Mouse (Mus musculus) gastrocnemius, adult 2 months (tissue): ENCODE measurements around the gene Ldlr. TPM values are rescaled to one million over a fixed set of nuclear protein-coding genes. Genes with fewer than 3 reads are reported as not detected.

ENCODE experiments used
- DNase-seq: peaks from one replicate; pipeline ENCODE4 v3.0.0; 2022
- H3K27ac ChIP-seq: fragments of 200-600 bp; 2 replicates; pipeline ENCODE4 v1.8.1; 2022; ENCODE audit warnings: mild to moderate bottlenecking
- H3K4me3 ChIP-seq: fragments of 200-600 bp; 2 replicates; pipeline ENCODE4 v1.8.1; 2022; ENCODE audit warnings: mild to moderate bottlenecking, moderate library complexity
- CTCF ChIP-seq: fragments of 200-600 bp; IDR thresholded peaks from 2 replicates; pipeline ENCODE4 v1.8.1; 2022; ENCODE audit warnings: antibody characterized with exemption, mild to moderate bottlenecking, moderate library complexity
- intact Hi-C: fragments of 180-260 bp; cut with DNase I; formaldehyde crosslinking; loops from one replicate; pipeline ENCODE4 v1.15.1; 2025
- total RNA-seq, 2 experiments: library from RNA; stranded (reverse); gene quantifications; 2 replicates each; pipeline ENCODE4 v1.2.3; 2021

The Ldlr gene
- total RNA-seq, 2 experiments from 2014 or later = 2.9 to 3.3 TPM

DNA sequence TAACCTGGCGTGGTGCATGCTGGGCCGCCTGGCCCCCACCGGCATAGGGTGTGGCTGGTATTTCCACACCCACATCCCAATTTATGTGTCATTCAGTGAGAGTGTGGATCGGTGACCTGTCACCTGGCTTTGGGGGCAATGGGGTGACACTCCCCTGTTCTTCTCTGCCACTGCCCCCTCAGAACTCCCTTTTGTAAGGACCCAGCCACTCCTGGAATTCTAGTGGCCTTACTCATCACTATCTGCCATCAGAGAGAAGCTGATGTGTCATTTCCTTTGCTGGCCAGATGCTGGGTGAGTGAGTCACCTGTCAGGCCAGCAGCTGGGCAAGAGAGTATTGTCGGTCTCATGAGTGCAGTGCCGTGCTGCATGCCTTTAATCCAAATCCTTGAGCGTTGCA is 6.0 kb downstream of the Ldlr start:
- H3K27ac ChIP-seq = peak overlapping the region; percentile 63
- no peak for TF ChIP-seq CTCF

DNA sequence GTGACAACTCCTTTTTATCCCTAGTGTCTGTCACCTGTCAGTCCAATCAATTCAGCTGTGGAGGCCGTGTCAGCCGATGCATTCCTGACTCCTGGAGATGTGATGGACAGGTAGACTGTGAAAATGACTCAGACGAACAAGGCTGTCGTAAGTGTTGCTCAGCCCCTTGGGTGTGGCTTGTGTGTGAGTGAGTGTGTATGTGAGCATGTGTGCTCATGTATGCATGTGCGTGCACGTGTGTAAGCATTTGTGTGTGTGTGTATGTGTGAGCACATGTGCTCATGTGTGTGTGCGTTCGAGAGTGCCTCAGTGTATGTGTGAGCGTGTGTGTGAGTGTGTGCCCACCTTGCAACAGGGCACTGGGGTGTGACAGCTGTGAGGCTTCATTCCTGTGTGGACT is 9.0 kb downstream of the Ldlr start:
- Histone ChIP-seq H3K4me3 (no peak overlapping the region), H3K27ac (no peak overlapping the region)
- TF ChIP-seq CTCF = no peak
- intact Hi-C loops = no loop called here
- no peak for DNase-seq

More for the DNA sequence above, 6.0 kb downstream of the Ldlr start:
- H3K4me3 ChIP-seq = no peak overlapping the region
- intact Hi-C loops = no loop called here
- no peak for DNase-seq

DNA sequence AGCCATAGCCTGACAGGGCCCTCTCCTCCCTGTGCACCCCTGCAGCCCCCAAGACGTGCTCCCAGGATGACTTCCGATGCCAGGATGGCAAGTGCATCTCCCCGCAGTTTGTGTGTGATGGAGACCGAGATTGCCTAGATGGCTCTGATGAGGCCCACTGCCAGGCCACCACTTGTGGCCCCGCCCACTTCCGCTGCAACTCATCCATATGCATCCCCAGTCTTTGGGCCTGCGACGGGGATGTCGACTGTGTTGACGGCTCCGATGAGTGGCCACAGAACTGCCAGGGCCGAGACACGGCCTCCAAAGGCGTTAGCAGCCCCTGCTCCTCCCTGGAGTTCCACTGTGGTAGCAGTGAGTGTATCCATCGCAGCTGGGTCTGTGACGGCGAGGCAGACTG is 10.2 kb downstream of the Ldlr start:
- no peak for TF ChIP-seq CTCF
- no peak for DNase-seq
- intact Hi-C loops = no loop called here
- Histone ChIP-seq H3K4me3 (no peak overlapping the region), H3K27ac (no peak overlapping the region)

DNA sequence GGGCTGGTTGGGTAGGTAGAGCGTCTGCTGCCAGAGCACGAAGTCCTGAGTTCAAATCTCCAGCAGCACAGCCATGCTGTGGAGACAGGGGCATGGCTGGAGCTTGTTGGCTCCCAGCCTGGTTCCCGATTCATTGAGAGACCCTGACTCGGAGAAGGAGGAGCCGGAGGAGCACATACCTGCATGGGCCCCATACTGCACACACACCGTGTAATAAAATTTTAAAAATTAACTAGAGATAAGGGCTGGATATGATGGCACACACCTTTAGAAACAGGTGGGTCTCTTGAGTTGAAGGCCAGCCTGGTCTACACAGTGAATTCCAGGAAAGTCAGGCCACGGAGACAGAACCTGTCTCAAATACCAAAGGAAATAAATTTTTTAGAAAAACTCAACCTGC is 10.7 kb downstream of the Ldlr start:
- Histone ChIP-seq H3K27ac (no peak overlapping the region), H3K4me3 (no peak overlapping the region)
- no peak for TF ChIP-seq CTCF
- DNase-seq = no peak
- intact Hi-C loops = no loop called here

DNA sequence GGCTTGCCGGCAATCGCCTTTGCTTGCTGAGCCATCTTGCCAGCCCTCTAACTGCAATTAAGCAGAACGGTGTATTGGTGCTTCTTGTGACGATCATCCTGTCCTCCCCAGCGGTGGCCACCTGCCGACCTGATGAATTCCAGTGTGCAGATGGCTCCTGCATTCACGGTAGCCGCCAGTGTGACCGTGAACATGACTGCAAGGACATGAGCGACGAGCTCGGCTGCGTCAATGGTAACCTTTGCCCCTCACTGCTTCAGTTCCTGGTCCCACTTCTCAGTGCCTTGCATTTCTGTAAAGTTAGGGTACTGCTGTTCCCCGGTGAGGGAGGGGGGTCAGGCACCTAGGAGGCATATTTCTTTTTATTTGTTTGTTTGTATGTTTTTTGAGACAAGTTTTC is 11.8 kb downstream of the Ldlr start:
- TF ChIP-seq CTCF = no peak
- DNase-seq = no peak
- no peak overlapping the region for H3K4me3 ChIP-seq
- intact Hi-C loops = no loop called here
- H3K27ac ChIP-seq = no peak overlapping the region

DNA sequence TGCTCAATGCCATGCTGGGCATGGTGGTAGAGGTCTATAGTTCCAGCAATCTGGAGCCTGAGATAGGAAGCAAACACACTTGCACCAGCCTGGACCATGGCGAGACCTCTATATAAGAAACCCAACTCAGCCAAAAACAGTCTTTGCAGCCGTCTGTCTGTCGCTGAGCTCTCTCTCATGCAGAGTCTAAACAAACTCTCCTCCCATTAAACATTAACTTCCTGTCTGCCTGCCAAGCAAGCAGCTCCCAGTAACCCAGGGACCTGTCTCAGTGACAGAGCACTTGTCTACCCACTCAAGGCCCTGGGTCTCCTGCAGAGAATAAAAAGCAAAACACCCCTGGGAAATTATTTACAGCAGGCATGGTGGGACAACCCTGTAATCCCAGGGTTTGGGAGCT is 13.3 kb downstream of the Ldlr start:
- no peak overlapping the region for H3K4me3 ChIP-seq
- TF ChIP-seq CTCF = no peak
- no peak for DNase-seq
- no peak overlapping the region for H3K27ac ChIP-seq
- intact Hi-C loops = no loop called here

DNA sequence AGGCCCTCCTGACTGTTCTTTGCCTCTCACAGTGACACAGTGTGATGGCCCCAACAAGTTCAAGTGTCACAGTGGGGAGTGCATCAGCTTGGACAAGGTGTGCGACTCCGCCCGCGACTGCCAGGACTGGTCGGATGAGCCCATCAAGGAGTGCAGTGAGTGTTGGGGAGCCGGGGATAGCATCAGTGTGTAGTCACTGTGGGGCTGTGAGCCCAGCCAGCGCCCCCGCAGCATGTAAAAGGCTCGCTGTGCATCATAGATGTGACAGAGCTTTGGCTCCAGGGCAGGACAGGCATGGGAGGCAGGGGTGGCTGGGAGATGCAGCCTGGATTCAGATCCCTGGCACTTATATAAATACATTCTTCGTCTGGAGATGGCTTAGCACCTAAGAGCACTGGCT is 13.9 kb downstream of the Ldlr start:
- DNase-seq = no peak
- TF ChIP-seq CTCF = no peak
- intact Hi-C loops = no loop called here
- no peak overlapping the region for H3K27ac ChIP-seq
- no peak overlapping the region for H3K4me3 ChIP-seq

DNA sequence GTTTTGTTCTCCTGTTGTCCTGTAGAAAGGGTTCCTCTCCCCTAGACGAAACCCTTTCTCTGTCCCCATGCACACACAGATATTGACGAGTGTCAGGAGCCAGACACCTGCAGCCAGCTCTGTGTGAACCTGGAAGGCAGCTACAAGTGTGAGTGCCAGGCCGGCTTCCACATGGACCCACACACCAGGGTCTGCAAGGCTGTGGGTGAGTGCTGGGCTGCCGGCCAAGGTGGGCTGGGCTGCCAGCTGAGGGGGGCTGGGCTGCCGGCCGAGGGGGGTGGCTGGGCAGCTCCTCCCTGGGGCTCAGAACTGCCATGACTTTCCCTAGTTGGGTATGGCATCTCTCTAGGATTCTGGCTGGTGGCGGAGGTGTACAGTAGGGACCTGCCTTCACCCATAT is 15.5 kb downstream of the Ldlr start:
- H3K4me3 ChIP-seq = no peak overlapping the region
- intact Hi-C loops = no loop called here
- TF ChIP-seq CTCF = no peak
- no peak overlapping the region for H3K27ac ChIP-seq
- no peak for DNase-seq

DNA sequence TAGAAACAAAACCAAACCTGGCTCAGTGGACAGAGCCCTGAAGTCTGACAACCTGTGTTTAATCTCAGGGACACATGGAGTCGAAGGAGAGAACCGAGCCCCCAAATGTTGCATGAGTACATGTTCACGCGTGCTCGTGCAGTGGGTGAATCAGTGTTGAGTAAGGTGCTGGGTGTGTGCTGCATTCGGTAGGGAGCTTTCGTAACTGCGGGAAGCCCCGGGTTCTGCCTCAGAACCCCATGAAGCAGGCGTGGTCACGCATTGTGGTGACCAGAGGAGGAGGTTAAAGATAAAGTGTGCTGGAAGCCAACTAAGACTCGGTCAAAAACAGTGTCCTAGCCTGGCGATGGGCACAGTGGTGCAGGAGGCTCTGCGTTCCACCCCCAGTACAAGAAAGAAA is 17.1 kb downstream of the Ldlr start:
- intact Hi-C loops = no loop called here
- Histone ChIP-seq H3K4me3 (no peak overlapping the region), H3K27ac (no peak overlapping the region)
- DNase-seq = no peak
- no peak for TF ChIP-seq CTCF

DNA sequence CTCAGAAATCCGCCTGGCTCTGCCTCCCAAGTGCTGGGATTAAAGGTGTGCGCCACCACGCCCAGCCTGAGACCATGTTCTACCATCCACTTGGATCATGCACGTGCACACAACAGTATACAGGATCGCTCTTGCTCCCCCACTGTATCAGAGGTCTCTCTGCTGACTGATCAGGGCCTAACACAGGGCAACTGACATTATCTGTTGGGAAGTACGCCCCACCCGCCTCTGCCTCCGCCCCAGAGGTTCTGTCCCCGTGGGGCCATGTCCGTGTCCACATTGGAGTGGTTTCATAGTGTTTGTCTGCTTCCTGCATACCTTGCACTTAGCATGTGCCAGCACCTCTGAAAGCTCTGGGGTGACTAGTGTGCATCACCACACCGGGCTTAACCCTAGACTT is 18.2 kb downstream of the Ldlr start:
- DNase-seq = no peak
- TF ChIP-seq CTCF = no peak
- intact Hi-C loops = no loop called here
- no peak overlapping the region for H3K27ac ChIP-seq
- no peak overlapping the region for H3K4me3 ChIP-seq

DNA sequence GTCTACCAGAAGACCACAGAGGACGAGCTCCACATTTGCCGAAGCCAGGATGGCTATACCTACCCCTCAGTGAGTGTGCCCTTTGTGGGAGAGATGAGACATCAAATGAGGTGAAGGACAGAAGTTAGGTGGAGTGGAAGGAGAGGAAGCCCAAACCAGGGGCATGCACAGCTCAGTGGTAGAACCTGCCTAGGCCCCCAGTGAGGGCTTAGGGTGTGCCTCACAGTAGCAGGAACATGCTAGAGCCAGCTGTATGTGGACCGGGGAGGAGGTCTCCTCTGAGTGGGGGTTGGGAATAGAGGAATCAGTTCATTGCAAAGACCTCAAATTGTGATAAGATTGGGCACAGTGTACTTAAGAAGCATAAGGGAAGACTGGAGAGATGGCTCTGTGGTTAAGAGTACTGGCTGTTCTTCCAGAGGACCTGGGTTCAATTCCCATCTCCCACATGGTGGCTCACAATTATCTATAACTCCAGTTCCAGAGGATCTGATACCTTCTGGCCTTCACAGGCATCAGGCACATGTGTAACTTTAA is 24.0 kb downstream of the Ldlr start:
- intact Hi-C loops = no loop called here
- H3K4me3 ChIP-seq = no peak overlapping the region
- DNase-seq = no peak
- H3K27ac ChIP-seq = no peak overlapping the region
- TF ChIP-seq CTCF = no peak

DNA sequence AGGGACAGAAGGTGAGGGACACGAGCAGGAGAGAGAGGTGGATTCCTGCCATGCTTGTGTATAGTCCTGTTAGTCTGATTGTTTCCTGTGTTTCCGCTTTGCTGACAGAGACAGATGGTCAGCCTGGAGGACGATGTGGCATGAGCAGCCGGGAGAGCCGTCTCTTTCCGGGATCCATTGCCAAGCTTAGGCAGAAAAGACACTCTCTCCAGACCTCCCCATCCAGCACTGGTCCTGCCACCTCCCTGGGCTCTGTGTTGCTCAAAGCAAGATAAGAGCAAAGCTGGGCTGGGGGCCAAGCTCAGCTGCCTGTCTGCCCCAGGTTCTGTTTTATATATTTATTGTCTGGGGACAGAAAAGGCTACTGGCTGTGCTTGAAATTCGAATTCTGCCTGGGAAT is 24.8 kb downstream of the Ldlr start:
- Histone ChIP-seq H3K27ac (no peak overlapping the region; the same call in 1 of the 2 replicates), H3K4me3 (no peak overlapping the region)
- DNase-seq = no peak
- intact Hi-C loops = no loop called here
- TF ChIP-seq CTCF = no peak

DNA sequence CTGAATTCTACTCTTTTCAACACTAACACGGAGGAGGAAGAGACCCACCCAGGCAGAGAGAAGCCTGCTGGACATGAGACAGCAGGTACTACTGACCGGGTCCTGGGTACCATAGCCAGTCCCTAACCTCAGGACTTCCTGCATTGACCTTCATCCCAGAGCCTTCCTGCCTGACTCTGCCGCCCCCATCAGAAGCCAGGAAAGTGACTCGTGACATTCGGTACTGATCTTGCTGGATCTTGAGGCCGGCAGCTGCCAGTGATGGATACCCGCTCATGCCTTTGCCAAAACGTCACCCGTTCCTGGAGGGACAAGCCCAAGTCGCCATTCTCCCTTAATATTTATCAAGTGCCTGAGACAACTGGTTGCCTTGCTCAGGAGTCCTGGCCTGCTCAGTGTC is 25.2 kb downstream of the Ldlr start:
- DNase-seq = no peak
- intact Hi-C loops = no loop called here
- TF ChIP-seq CTCF = no peak
- no peak overlapping the region for H3K27ac ChIP-seq
- no peak overlapping the region for H3K4me3 ChIP-seq

DNA sequence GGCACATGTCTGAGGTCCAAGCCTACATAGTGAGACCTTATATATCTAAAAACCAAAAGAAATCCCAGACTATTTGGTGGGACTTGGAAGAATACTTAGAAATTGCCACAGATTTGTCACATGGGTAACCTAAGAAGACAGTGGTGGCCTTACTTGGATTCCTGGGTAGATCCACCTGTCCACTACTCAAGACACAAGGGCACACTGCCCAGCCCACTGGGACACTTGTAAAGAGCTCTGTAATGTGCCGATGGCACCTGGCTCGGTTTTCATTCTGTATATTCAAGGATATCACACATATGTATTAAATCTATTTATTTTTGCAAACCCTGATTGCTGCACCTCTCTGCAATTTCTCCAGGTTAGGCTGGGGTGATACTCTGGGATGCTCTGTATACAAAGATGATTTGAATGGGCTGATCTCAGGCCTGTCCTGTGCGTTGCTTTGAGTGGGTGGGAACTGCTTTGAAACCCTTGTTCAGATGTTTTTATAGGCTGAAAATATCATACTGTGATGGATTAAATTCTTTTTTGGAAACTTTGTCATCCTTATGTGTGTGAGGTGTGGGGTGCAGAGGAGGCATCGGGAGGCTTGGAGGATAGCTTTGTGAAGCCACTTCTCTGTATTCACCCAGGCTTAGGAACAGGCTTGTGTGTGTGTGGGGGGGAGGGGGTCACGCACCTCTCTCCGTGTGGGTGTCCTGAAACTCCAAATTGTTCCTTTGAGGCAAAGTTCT is 26.3 kb downstream of the Ldlr start:
- Histone ChIP-seq H3K4me3 (no peak overlapping the region), H3K27ac (no peak overlapping the region)
- intact Hi-C loops = no loop called here
- DNase-seq = no peak
- no peak for TF ChIP-seq CTCF
